Mouse (Mus musculus) hindbrain, embryonic 10.5 days (tissue): ENCODE measurements at regions not wholly inside any gene's neighbourhood (a gene's known extent, or its start where the extent isn't known, plus 50 kb on each side); places are given as distances from the start of the nearest gene placed in this dataset.

Experiments used
- DNase-seq: peaks from one replicate; pipeline ENCODE4 v3.0.0-alpha.2; 2017; ENCODE audit warnings: low spot score
- H3K27ac ChIP-seq: fragments of 300-500 bp; sonication (generic); 2 replicates; pipeline ENCODE4 v1.5.1; 2016; ENCODE audit warnings: mild to moderate bottlenecking, moderate library complexity
- H3K27me3 ChIP-seq: fragments of 300-500 bp; sonication (generic); 2 replicates; pipeline ENCODE4 v1.6.1; 2016; ENCODE audit warnings: mild to moderate bottlenecking; ENCODE audit not compliant: poor library complexity, insufficient read depth, severe bottlenecking
- H3K36me3 ChIP-seq: fragments of 300-500 bp; sonication (generic); 2 replicates; pipeline ENCODE4 v1.6.1; 2016; ENCODE audit warnings: mild to moderate bottlenecking, moderate library complexity
- H3K4me1 ChIP-seq: fragments of 300-500 bp; sonication (generic); replicated peaks from 2 replicates; pipeline ENCODE4 v1.6.1; 2016; ENCODE audit warnings: mild to moderate bottlenecking
- H3K4me3 ChIP-seq: fragments of 300-500 bp; sonication (generic); 2 replicates; pipeline ENCODE4 v1.5.1; 2016; ENCODE audit warnings: mild to moderate bottlenecking, moderate library complexity
- H3K9me3 ChIP-seq: fragments of 300-500 bp; sonication (generic); 2 replicates; pipeline ENCODE4 v1.6.1; 2016; ENCODE audit warnings: mild to moderate bottlenecking, moderate library complexity
- WGBS: fragments of 180-500 bp; shearing (Covaris S2); methylation state at CpG from one replicate; pipeline ENCODE4 v1.1.7; 2016; 5-methylcytosine and 5-hydroxymethylcytosine counted together

DNA sequence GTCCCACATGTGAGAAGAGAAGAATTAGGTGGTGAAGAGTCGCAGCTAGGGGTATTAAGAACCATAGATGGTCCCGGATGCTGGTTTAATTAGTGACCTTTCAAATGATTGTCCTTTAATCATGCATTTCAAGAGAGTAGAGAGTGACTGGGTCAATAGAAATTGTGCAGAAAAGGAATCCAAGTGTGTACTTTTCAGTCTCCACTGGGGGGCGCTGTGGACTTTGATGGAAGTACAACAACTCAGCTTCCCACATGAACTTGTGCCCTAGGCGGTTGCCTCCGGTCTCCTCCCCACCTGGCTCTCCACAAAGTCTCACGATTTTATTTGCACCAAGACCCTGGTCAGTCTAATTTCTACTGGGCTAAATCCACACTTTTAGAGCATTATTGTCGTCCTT lies 142.8 kb upstream of the Zfp618 start:
- peak; percentile 58 for DNase-seq
- Histone ChIP-seq H3K27me3 (no peaks in the 10 kb centered on the region), H3K27ac (no peak overlapping the region), H3K36me3 (no peaks in the 10 kb centered on the region), H3K4me3 (no peak overlapping the region), H3K9me3 (no peaks in the 10 kb centered on the region), H3K4me1 (0 out of 2 replicates have a peak, but pooled peaks cover 2% of the 10 kb centered on the region)
- WGBS: 52% methylated on average over 7 of the region's 7 CpGs

DNA sequence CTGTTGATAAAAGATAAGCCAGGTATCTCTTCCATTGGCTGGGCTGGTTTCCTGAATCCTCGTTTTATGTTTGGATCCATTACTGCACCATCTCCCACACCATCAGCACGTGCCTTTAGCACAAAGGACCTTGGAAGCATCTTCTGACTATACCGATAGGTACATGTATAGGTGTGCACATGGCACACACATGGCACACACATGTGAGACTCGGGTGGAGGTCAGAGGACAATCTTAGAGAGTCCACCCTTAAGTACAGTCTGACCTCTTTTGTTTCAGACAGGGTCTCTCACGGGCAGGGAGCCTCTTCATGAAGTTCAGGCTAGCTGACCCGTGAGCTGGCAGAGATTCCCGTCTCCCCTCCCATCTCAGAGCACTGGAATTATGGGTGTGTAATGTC lies 142.3 kb upstream of the Zfp618 start:
- Histone ChIP-seq H3K9me3 (no peaks in the 10 kb centered on the region), H3K27ac (no peak overlapping the region), H3K4me1 (0 out of 2 replicates have a peak, but pooled peaks cover 2% of the 10 kb centered on the region), H3K27me3 (no peaks in the 10 kb centered on the region), H3K36me3 (no peaks in the 10 kb centered on the region), H3K4me3 (no peak overlapping the region)
- whole genome bisulfite sequencing: 86% methylated on average over 7 of the region's 7 CpGs
- no peak for DNase-seq

DNA sequence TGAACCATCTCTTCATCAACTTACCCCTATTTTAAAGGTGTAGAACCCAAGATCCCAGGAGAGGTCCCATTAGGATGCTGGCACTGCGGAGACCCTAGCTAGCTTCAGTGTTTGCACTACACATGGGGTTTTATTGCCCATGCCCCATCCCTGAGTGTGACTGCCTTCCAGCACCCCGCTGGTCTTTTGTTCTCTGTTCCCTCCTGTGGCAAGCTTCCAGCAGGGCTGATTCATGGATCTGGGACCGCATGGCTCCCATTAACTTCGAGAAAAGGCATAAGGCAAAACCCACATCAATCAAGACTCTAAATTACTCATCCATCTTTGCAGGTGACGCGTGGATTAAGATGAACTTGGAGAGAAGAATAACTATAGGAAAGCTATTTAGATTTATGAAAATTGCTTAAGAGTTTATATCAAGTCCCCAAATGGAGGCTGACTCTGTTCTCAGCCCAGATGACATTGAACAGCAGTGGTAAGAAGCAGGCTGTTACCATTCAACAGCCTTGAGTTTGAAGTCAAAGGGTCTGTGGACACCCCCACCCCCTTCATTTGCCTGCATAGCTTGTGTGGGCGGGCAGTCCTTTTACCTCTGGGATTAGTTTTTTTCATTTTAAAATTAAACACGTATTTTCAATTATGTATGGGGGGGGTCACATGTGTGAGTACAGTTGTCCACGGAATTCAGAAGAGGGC lies 141.7 kb upstream of the Zfp618 start:
- H3K27me3 ChIP-seq: no peaks in the 10 kb centered on the region
- no peak overlapping the region for H3K4me3 ChIP-seq
- 0 out of 2 replicates have a peak, but pooled peaks cover 2% of the 10 kb centered on the region for H3K4me1 ChIP-seq
- WGBS: 60% methylated on average over 9 of the region's 9 CpGs
- H3K9me3 ChIP-seq: no peaks in the 10 kb centered on the region
- DNase-seq: no peak
- H3K36me3 ChIP-seq: no peaks in the 10 kb centered on the region
- H3K27ac ChIP-seq: no peak overlapping the region

DNA sequence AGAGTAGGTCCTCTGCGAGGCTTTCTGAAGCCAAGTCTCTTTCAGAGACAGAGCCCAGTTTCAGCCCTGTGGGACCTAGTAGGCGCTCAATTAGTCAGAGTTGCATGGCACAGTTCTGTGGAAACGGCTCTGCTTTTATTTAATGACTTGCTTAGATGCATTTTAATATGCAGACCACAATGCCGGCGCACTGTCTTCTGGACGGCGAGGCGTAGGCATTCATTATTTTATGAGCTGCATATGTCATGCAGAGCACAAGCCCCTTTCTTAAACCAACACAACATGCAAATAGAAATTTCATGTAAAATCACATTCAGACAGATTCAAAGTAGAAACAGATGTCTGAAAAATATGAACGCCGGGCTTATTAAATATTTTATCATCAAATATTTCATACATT lies 140.8 kb upstream of the Zfp618 start:
- Histone ChIP-seq H3K4me1 (0 out of 2 replicates have a peak, but pooled peaks cover 2% of the 10 kb centered on the region), H3K36me3 (no peaks in the 10 kb centered on the region), H3K27me3 (no peaks in the 10 kb centered on the region), H3K9me3 (no peaks in the 10 kb centered on the region), H3K4me3 (no peak overlapping the region), H3K27ac (no peak overlapping the region)
- WGBS: 90% methylated on average over 10 of the region's 10 CpGs
- no peak for DNase-seq

DNA sequence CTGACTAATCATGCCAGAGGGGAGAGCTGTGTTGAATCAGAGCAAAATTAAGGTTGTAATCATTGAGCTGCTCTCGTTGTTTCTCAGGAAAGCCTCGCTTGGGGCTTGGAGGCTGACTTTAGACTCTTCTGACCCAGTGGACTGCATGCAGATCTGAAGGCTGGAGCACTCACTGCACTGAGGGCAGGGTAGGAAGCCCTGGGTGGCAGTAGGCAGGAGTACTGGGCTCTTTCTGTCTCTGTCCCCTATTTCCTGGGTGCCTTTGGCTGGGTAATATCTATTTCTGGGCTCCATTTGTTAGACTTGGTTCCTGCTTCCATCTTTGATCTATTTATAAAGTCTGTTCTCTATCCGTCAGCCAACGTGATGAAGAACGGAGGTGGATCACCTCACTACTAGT lies 140.1 kb upstream of the Zfp618 start:
- no peaks in the 10 kb centered on the region for H3K36me3 ChIP-seq
- WGBS: 88% methylated on average over 5 of the region's 5 CpGs
- no peaks in the 10 kb centered on the region for H3K9me3 ChIP-seq
- no peaks in the 10 kb centered on the region for H3K27me3 ChIP-seq
- H3K27ac ChIP-seq: no peak overlapping the region
- no peak for DNase-seq
- H3K4me3 ChIP-seq: no peak overlapping the region
- H3K4me1 ChIP-seq: 0 out of 2 replicates have a peak, but pooled peaks cover 2% of the 10 kb centered on the region

DNA sequence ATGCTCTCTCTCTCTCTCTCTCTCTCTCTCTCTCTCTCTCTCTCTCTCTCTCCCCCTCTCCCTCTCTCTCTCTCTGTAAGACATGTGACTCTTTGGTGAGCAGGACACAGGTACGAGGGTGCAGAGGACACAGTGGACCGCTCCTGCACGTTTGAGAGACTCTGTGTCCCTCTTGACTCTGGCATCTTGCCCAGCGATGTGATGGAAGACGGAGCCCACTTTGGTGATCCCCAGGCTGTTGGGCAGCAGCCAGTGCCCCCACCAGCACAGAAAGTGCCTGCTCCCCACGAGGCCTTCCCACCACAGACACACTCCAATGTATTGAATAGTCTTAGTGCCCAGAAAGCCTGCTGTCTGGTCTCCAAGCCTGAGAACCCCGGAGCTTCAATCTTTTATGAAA lies 136.4 kb upstream of the Zfp618 start:
- H3K36me3 ChIP-seq: no peaks in the 10 kb centered on the region
- whole genome bisulfite sequencing: 81% methylated on average over 7 of the region's 7 CpGs
- DNase-seq: no peak
- no peak overlapping the region for H3K27ac ChIP-seq
- H3K4me3 ChIP-seq: no peak overlapping the region
- no peaks in the 10 kb centered on the region for H3K27me3 ChIP-seq
- H3K9me3 ChIP-seq: no peaks in the 10 kb centered on the region
- peaks cover 2% of the 10 kb centered on the region for H3K4me1 ChIP-seq

DNA sequence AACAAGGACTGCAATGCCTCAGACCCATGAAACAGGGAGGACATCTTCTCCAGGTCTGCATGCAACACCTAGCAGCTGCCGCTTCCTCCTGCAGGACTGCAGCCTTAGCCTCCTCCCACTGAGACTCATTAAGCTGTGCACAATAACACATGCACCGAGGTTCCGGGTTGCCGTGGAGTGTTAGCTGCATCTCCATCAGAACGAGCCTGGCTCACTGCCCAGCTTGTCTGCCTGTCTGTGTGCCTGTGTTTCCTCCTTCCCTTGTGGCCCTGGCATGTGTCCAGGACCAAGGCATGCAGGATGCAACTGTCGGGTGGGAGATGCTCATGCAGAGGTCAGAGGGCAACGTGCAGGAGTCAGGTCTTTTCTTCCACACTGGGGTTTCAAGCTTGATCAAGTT lies 131.4 kb upstream of the Zfp618 start:
- no peaks in the 10 kb centered on the region for H3K36me3 ChIP-seq
- H3K27me3 ChIP-seq: no peaks in the 10 kb centered on the region
- H3K4me1 ChIP-seq: peaks cover 14% of the 10 kb centered on the region
- 43% methylated on average over 7 of the region's 7 CpGs for WGBS
- H3K9me3 ChIP-seq: no peaks in the 10 kb centered on the region
- DNase-seq: peak; percentile 12
- H3K27ac ChIP-seq: no peak overlapping the region
- H3K4me3 ChIP-seq: no peak overlapping the region

DNA sequence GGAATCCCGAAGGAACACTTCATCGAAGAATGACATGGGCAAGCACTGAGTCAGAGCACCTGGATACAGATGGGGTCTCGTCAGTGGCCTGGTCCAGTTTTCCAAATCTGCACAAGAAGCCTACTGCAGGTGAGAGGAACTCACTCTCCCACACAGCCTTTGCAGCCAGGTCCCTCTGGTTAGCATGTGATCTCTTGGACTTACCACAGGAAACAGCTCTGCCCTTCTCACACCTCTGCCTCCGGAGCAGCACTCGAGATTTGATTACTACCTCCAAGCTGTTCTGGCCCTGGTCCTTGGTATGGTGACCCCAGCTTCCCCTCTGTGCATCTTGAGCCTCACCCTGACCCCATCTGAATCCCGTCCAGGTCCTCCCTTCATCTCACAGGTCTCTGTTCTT lies 128.5 kb upstream of the Zfp618 start:
- H3K27me3 ChIP-seq: no peaks in the 10 kb centered on the region
- H3K4me1 ChIP-seq: peaks cover 14% of the 10 kb centered on the region
- 67% methylated on average over 6 of the region's 6 CpGs for WGBS
- DNase-seq: no peak
- no peaks in the 10 kb centered on the region for H3K9me3 ChIP-seq
- no peaks in the 10 kb centered on the region for H3K36me3 ChIP-seq
- no peak overlapping the region for H3K27ac ChIP-seq
- no peak overlapping the region for H3K4me3 ChIP-seq

DNA sequence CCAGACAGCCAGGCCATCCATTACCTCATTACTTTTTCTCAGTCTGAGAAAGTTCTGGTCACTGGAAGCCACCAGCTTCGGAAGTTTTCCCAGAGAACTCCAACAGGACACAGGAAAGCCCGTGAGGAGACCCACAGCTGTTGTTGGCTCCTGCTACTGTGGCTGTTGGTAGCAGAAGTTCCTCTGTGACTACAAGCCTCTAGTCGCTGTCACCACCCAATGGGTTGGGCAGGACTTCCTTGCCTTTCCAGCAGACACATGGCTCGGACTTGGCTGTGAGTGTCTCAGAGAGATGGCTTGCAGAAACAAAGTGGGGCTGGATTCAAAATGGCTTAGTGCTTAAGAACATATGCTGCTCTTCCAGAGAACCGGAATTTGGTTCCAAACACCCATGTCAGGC lies 114.8 kb upstream of the Zfp618 start:
- H3K4me3 ChIP-seq: no peak overlapping the region
- H3K9me3 ChIP-seq: no peaks in the 10 kb centered on the region
- no peak for DNase-seq
- 79% methylated on average over 5 of the region's 5 CpGs for WGBS
- H3K27me3 ChIP-seq: no peaks in the 10 kb centered on the region
- H3K27ac ChIP-seq: no peak overlapping the region
- no peaks in the 10 kb centered on the region for H3K4me1 ChIP-seq
- no peaks in the 10 kb centered on the region for H3K36me3 ChIP-seq

DNA sequence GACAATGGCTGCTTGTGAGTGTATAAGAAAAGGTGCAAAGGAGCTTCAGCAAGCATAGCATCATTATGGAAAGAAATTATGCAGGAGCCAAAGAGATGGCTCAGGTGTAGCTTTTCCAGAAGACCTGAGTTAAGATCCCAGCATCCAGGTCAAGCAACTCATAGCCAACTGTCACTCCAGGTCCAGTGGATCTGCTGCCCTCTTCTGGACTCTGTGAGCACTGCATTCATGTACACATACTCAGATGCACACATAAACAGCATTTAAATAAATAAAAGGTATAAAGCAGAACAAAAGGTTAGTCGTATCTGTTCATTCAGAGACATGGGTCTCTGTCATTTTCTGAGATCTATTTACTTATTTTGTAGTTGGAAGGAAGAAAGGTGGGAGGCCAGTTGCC lies 112.0 kb upstream of the Zfp618 start:
- no peaks in the 10 kb centered on the region for H3K4me1 ChIP-seq
- no peaks in the 10 kb centered on the region for H3K9me3 ChIP-seq
- H3K27me3 ChIP-seq: no peaks in the 10 kb centered on the region
- WGBS: 91% methylated on average over 1 of the region's 1 CpGs
- H3K36me3 ChIP-seq: no peaks in the 10 kb centered on the region
- H3K4me3 ChIP-seq: no peak overlapping the region
- no peak for DNase-seq
- H3K27ac ChIP-seq: no peak overlapping the region

DNA sequence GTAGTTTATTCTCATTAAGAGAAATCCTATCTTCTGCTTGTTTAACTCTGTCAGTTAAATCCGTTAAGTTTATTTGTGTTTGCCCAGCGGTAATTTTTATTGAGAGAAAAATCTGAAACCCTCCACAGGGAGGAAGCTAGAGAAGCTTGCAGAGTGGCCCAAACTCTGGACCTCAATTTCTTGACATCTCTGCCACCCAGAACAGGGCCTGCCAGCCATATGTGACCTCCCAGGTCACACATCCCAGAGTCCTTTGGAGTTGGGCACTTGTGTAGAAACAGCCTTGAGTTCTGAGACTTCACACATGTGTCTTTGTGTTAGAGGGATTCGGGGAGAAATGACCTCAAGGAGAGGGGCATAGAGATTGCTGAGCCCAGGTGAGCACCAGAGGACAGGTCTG lies 109.0 kb upstream of the Zfp618 start:
- peak; percentile 25 for DNase-seq
- whole genome bisulfite sequencing: 76% methylated on average over 3 of the region's 3 CpGs
- H3K4me1 ChIP-seq: no peaks in the 10 kb centered on the region
- no peaks in the 10 kb centered on the region for H3K27me3 ChIP-seq
- no peak overlapping the region for H3K4me3 ChIP-seq
- H3K36me3 ChIP-seq: no peaks in the 10 kb centered on the region
- H3K27ac ChIP-seq: no peak overlapping the region
- H3K9me3 ChIP-seq: no peaks in the 10 kb centered on the region

DNA sequence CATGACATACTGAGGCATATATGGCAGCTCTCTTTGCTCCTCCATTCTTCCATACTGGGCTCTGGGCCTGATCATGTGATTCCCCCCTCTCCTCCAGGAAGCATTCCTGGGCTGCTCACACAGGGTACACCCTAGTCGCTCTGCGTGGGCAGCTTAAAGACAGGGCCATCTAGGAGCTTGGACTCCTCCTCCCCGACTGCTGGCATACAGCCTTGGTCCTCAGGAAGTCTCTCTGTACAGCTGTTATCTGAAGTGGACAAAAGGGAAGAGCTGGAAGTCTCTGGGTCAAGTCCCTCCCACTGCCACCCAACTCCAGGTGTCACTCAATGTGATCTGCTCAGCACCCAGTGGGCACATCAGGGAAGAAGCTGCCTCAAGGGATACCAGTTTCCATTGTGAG lies 102.6 kb upstream of the Zfp618 start:
- WGBS: 81% methylated on average over 3 of the region's 3 CpGs
- no peaks in the 10 kb centered on the region for H3K9me3 ChIP-seq
- H3K27me3 ChIP-seq: no peaks in the 10 kb centered on the region

DNA sequence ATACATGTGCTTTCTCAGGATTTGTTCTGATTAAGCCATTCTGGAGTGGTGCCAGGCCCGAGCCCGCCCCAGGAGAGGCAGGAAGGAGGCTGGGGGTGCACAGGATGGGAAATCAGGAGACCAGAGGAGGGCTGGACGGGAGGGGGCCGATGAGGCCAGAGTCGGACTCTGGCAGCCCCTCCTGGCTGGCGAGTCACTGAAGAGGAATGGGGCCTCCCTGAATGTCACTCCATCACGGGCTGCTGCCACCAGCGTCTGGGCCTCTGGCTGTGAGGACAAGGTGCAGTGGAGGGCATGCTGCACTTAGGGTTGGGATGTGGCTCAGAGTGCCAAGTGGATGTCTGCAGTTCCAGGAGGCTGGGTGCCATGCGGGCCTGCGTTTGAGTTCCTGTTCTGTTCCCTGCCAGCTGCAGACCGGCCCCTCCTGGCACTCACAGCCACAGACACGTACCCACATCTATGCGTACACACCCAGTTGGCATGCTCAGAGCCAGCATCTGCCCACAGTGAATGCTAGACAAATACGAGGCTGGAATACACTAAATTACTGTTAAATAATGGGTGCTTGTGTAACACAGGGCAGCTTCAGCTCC lies 94.9 kb upstream of the Zfp618 start:
- Histone ChIP-seq H3K4me1 (no peaks in the 10 kb centered on the region), H3K9me3 (no peaks in the 10 kb centered on the region), H3K27me3 (no peaks in the 10 kb centered on the region), H3K36me3 (no peaks in the 10 kb centered on the region), H3K4me3 (no peak overlapping the region), H3K27ac (no peak overlapping the region)
- WGBS: 79% methylated on average over 14 of the region's 14 CpGs
- DNase-seq: no peak

More for the DNA sequence above, 102.6 kb upstream of the Zfp618 start:
- no peaks in the 10 kb centered on the region for H3K36me3 ChIP-seq
- DNase-seq: no peak
- H3K4me3 ChIP-seq: no peak overlapping the region
- H3K4me1 ChIP-seq: no peaks in the 10 kb centered on the region
- no peak overlapping the region for H3K27ac ChIP-seq
